Mouse (Mus musculus) heart, adult 2 months (tissue): Measurements from ENCODE around the gene Gm3233.
"Not testable (repeated sequence)": the region's sequence is repeated elsewhere in the genome, so short reads cannot be mapped to it uniquely, and the experiment has no call there.

Experiments
- CTCF ChIP-seq: fragments of 200-600 bp; IDR thresholded peaks from 2 replicates; pipeline ENCODE4 v1.8.1; 2022; ENCODE audit warnings: antibody characterized with exemption, mild to moderate bottlenecking, moderate library complexity
- EP300 ChIP-seq: fragments of 200-500 bp; IDR thresholded peaks from 2 replicates; pipeline ENCODE4 v1.6.1; 2011; ENCODE audit warnings: low read depth, low read length, control low read depth; ENCODE audit not compliant: insufficient read depth

- not testable (repeated sequence) for TF ChIP-seq CTCF, EP300
Measured at GRCm38 (mm10) chr10:77782442-77782841, 23.0 kb upstream of the Gm3233 start, which contains the start of gene Gm3250.
